Mouse (Mus musculus) urinary bladder, postnatal 36 days (tissue): Measurements from ENCODE around the gene Ddn.

ENCODE experiments used
- DNase-seq, 2 experiments: peaks; one replicate each; pipeline ENCODE4 v3.0.0; 2022; ENCODE audit warnings: low spot score in 2 of 2, mixed read lengths in 1 of 2

The Ddn gene

DNA sequence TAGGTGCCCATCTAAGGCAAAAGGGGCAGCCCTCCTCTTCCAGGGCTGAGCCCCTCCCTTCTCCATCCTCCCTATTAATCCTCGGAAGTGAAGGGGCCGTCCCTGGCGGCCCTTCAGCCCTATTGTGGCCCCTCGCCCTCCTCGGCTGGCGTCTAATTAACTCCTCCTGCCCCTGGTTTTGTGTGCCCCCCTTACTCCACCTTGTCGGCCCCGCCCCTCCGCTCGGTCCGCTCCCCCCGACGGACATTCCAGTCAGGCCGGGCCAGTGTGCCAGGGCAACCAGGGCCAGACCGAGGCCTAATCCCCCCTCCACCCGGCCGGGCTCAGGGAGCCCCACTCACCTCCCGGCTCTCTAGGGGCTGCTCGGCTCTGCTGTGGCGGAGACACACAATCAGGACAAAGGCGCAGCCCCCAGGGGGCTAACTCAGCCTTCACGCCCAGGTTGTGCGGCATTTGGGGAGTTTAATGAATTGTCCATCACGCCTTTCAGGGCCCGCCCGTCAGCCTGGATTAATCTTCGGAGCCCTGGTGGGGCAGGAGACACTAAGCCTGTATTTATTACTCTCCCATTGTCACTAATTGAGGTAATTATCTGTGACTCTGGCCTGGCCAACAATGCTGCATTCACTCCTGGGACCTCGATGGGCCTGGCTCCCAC, 11.3 kb downstream of the Ddn start:
- DNase-seq, result no peak

DNA sequence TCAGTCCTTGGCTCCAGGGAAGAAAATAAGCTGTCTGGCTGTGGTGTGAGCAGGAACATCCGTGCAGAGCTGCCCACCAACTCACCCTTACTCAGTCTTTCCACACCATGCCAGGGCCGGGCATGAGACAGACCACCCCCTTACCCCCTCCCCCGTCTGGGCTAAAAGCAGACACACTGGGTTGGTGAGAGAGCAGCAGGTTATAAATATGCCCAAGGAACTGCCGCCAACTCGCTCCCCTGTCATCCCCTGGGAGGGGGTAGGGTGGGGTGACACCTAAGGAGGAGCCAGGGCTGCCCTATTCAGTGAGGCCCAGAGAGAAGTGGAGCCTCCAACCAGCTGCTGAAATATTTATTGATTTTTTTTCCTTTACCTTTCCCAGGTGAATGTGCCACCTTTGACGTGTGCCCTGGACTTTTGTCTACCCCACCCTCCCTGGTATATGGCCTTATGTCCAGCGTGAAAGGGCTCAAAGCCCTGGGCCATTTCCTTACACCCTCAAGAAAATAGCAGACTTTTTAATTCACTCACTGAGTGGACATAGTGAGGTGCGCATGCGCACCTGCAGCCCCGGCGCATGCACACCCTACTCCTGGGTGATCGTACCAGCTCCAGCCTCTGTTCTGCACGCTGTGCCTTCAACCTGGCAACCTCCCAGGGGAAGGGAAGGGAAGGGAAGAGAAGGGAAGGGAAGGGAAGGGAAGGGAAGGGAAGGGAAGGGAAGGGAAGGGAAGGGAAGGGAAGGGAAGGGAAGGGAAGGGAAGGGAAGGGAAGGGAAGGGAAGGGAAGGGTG, 12.3 kb downstream of the Ddn start:
- DNase-seq, result no peak

DNA sequence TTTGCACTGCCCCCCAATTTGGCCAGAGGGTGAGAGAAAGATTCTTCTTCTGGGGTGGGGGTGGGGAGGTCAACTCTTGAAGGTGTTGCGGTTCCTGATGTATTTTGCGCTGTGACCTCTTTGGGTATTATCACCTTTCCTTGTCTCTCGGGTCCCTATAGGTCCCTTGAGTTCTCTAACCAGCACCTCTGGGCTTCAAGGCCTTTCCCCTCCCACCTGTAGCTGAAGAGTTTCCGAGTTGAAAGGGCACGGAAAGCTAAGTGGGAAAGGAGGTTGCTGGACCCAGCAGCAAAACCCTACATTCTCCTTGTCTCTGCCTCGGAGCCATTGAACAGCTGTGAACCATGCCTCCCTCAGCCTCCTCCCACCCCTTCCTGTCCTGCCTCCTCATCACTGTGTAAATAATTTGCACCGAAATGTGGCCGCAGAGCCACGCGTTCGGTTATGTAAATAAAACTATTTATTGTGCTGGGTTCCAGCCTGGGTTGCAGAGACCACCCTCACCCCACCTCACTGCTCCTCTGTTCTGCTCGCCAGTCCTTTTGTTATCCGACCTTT, 16.1 kb downstream of the Ddn start:
- DNase-seq, result no peak

DNA sequence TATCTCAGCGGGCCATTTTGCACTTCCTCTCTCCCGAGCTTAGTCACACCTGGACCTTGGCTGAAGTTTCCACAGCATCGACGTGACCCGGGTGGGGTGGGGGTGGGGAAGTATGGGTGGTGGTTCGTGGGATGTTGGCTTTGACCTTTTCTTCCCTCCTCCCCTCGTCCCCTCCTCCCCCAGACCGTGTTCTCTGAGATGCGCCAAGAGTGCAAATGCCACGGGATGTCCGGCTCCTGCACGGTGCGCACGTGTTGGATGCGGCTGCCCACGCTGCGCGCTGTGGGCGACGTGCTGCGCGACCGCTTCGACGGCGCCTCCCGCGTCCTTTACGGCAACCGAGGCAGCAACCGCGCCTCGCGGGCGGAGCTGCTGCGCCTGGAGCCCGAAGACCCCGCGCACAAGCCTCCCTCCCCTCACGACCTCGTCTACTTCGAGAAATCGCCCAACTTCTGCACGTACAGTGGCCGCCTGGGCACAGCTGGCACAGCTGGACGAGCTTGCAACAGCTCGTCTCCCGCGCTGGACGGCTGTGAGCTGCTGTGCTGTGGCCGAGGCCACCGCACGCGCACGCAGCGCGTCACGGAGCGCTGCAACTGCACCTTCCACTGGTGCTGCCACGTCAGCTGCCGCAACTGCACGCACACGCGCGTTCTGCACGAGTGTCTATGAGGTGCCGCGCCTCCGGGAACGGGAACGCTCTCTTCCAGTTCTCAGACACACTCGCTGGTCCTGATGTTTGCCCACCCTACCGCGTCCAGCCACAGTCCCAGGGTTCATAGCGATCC, 16.9 kb downstream of the Ddn start:
- no peak for DNase-seq

GRCm38 (mm10) chr15:98791771-98792170, 17.5 kb downstream of the Ddn start:
- no peak for DNase-seq

DNA sequence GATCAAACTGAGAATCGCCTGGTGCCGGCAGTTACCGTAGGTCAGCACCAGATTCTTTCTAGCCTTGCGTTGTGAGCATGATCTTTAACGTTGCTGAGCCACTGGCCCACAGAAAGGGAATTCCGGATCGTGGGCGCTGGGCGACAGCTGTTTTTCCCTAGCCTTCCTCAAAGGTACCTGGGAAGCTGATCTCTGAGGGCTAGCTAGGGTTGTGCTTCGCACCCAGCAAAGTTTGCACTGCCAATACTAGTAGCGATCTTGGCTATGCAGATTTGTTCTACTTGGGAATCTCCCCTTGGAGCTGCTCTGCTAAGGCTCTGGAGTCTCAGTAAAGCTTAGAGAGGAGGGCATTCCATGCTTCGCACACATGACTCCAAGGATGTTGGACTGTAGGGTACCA, 18.1 kb downstream of the Ddn start:
- no peak for DNase-seq

GRCm38 (mm10) chr15:98790761-98791160, 18.5 kb downstream of the Ddn start:
- DNase-seq, result no peak

GRCm38 (mm10) chr15:98789661-98790535, 19.4 kb downstream of the Ddn start, which contains the start of gene Wnt1:
TSS of gene Wnt1 (plus strand) at chr15:98789857.
- DNase-seq, result no peak

GRCm38 (mm10) chr15:98788972-98789660, 20.2 kb downstream of the Ddn start:
- DNase-seq, result no peak

DNA sequence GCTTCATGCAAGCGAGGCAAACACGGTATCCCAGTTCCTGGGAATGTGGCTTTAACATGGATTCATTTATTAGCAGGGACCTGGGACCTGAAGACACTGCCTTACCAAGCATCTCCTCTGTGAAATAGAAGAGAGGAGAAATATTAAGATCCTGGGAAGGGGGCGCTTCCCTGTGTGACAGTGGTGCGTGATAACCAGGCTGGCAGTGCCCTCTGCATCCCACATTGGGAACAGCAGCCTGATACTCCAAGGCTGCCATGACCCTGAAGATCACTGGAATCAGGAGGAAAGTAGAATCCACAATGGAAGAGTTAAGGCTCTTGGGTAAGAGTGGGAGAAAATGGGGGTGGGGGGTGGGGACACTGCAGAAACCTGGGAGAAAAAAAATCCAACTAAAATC, 21.4 kb downstream of the Ddn start:
- DNase-seq, result no peak

- no peak for DNase-seq
These were observed 23.5 kb downstream of the Ddn start for GRCm38 (mm10) chr15:98785744-98786143.

DNA sequence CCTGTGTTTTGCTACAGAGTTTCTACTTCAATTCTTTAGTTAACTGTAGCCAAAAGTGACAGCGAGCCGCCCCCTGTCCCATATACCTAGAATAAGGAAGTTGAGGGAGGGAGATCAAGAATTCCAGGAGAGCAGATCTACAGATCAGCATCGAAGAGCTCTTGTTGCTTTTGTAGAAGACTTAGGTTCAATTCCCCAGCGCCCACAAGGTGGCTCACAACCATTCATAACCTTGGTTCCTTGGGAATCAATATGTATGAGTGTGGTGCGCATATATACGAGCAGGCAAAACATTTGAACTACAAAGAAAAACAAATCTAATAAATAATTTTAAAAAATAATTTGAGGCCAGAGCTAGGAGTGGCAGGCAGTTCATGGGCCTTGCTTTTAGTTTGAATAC, 28.1 kb downstream of the Ddn start:
- no peak for DNase-seq

GRCm38 (mm10) chr15:98780573-98780972, 28.7 kb downstream of the Ddn start:
- peak; percentile 30 to 65 for DNase-seq

DNA sequence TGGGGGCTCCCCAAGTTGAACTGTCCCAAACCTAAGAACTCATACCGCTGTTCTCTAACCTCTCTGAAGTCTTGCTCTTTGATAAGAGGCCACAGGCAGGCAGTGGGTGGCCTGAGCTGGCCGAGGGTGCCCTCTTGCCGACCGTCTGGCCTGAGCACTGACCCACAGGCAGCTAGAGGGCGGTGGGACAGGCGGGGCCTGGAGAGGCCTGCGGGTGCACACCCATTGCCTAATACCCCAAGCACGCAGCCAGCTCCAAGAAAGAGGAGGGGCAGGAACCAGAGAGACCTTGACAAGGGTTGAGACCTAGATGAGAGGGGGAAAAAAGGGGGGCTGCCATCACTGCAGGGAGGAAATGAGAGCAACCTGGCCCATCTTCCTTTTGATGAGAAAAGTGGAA, 29.2 kb downstream of the Ddn start:
- peak; percentile 21 to 69 for DNase-seq

DNA sequence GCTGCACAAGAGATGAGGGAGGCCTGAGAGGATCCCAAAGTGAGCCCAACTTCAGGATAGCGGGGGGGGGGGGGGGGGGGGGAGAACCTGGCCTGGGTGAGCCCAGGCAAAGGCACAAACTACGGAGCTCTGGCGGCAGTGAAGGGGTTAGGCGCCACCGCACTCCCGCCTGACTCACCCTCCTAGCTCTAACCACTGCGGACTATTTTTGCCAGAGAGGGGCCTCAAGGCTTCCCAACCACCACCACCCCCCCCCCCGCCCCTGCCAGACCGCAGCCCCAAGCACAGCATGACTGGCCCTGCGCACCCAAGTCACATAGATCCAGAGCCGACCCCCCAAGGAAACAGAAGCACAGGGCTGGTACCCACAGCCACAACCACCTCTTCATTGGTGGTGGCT, 30.5 kb downstream of the Ddn start:
- no peak for DNase-seq

DNA sequence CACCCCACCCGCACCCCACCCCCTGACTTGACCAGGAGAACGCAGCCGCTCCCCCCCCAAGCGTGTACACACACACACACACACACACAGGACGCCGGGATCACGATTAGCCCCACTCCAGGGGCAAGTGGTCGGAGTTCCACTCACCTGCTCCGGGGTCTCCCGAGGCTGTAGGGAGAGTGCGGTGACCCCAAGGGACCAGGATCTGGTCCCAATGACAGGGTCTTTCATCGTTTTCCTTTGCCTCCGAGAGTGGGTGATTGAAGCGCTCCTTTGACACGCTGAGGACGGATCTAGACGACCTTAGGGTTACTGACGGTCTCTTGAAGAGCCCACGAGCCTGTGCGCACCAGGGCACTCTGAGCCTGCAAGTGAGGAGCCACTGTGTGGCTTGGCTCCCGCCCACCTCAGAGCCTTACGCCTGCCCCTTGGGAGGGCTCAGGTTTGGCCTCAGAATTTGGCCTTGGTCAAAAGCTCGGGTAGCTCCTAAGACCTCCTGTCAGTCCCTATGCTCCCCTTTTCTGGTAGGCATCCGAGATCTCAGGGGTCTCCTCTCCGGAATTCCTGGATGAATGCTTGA, 31.0 kb downstream of the Ddn start:
- no peak for DNase-seq

DNA sequence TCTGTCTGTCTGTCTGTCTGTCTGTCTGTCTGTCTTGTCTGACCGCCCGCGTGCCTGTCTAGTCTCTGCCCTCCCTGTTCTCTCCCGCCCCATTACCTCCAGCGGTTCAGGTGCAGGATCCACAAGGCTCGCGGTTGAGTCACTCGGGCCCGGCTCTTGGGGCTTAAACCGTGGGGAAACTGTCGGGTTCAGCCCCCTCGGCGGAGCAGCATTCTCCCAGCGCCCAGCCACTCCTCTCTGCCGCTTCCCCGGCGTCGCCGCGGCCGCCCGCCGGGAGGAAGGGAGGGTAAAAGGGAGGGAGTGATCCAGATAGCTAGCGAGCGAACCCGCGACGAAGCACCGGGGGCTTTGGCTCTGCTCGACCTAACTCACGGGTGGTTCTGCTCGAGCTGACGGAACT, 31.5 kb downstream of the Ddn start, which contains the start of gene Wnt10b:
TSS of gene Wnt10b (minus strand) at position 389 of the 400 bp plus-strand sequence.
- DNase-seq, result no peak

DNA sequence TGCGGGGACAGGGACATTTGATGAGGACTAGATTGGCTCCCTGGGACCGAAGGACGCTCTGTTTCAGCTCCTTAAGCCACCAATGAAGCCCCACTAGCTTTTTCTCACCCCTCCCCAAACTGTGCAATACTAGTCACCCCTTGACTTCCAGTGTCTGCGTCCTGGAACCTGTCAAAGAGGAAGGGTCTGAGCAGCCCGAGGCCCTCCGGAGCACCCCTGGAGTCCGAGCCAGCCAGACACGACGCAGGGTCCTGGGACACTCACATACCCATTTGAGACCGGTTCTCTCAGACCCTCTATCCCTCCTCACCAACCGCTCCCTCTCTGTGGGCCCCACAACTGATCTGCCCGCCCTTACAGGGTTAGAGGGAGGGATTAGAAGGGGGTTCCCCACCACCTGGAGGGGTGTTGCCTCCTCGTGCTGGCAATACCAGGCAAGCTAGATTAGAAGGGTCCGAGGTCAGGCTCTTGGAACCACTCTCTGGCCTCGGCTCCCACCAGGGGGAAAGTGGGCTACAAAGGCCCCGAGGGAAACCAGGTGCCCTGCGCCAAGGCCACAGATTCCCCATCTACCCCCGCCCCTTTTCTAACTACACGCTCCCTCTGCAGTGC, 32.2 kb downstream of the Ddn start:
- DNase-seq, result no peak

DNA sequence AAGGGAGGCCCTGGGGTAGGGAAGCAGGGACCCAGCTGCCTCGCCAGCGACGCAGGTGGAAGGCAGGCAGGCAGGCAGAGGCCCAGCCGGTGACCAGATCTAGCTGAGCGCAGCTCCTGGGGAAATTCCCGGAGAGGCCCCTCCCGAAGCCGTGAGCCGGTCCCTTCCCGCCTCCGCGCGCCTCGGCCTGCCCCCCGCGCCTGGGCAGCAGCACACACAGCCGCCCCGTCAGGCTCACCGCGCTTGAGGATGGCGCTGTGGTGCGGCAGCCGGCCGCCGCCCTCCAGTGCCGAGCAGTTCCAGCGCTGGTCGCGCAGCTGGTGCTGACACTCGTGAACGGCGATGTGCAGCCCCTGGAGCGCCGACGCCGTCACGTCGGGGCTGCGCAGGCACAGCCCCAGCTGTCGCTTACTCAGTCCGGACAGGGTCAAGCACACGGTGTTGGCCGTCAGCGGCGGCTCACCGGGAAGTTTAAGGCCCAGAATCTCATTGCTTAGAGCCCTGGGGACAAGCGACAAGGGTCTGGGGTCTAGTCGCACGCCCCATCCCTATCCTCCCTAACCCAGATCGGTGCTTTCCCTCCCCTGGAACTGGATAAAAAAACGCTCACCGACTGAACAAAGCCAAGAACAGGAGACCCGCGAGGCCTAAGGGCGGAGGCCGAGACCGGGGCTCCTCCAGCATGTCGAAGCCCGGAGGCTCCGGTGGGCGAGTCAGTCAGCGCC, 32.8 kb downstream of the Ddn start:
- no peak for DNase-seq
